Mouse (Mus musculus): ENCODE measurements around the gene Rrp1.

- TF ChIP-seq CTCF (IDR thresholded peaks at IDR 0.05; ENCODE audit: extremely low read depth, insufficient read depth, insufficient read length, insufficient replicate concordance) (no peak), POLR2A (IDR thresholded peaks at IDR 0.05; ENCODE audit: low read depth, low read length) (no peak)
These were observed 46.0 kb downstream of the Rrp1 start for GRCm38 (mm10) chr10:78366851-78367312.

All from spleen, adult 2 months (tissue).